Mouse (Mus musculus) ovary, postnatal 36 days (tissue): ENCODE data around the gene Pdzd2.
A peak's percentile ranks its signal among the peaks of the same experiment; 100 is the strongest.

Source experiments
- DNase-seq: peaks from one replicate; pipeline ENCODE4 v3.0.0; 2022; ENCODE audit warnings: low spot score, mixed read lengths

Gene Pdzd2

GRCm38 (mm10) chr15:12431188-12431587 lies 308.5 kb downstream of the Pdzd2 start:
- no peak for DNase-seq

- DNase-seq: no peak
Measured at GRCm38 (mm10) chr15:12430670-12431069, 309.1 kb downstream of the Pdzd2 start.

GRCm38 (mm10) chr15:12429572-12430431 lies 309.9 kb downstream of the Pdzd2 start:
- DNase-seq: no peak

- DNase-seq: no peak
Measured at GRCm38 (mm10) chr15:12427818-12428217, 311.9 kb downstream of the Pdzd2 start.

- DNase-seq: no peak
Measured at GRCm38 (mm10) chr15:12426342-12426741, 313.4 kb downstream of the Pdzd2 start.

GRCm38 (mm10) chr15:12425049-12425627 lies 314.6 kb downstream of the Pdzd2 start:
- no peak for DNase-seq

- DNase-seq: no peak
Measured at GRCm38 (mm10) chr15:12424187-12424586, 315.5 kb downstream of the Pdzd2 start.

- no peak for DNase-seq
Measured at GRCm38 (mm10) chr15:12420915-12421314, 318.8 kb downstream of the Pdzd2 start.

GRCm38 (mm10) chr15:12420376-12420775 lies 319.3 kb downstream of the Pdzd2 start:
- DNase-seq: no peak

- no peak for DNase-seq
Measured at GRCm38 (mm10) chr15:12419446-12419845, 320.3 kb downstream of the Pdzd2 start.

GRCm38 (mm10) chr15:12415536-12416200 lies 324.1 kb downstream of the Pdzd2 start:
- DNase-seq: no peak

- no peak for DNase-seq
Measured at GRCm38 (mm10) chr15:12414696-12415095, 325.0 kb downstream of the Pdzd2 start.

- no peak for DNase-seq
Measured at GRCm38 (mm10) chr15:12408205-12408604, 331.5 kb downstream of the Pdzd2 start.

- DNase-seq: no peak
Measured at GRCm38 (mm10) chr15:12405592-12405991, 334.1 kb downstream of the Pdzd2 start.

- DNase-seq: no peak
Measured at GRCm38 (mm10) chr15:12397032-12397431, 342.7 kb downstream of the Pdzd2 start.

GRCm38 (mm10) chr15:12394758-12395157 lies 345.0 kb downstream of the Pdzd2 start:
- DNase-seq: no peak

GRCm38 (mm10) chr15:12388726-12389489 lies 350.8 kb downstream of the Pdzd2 start:
- DNase-seq: no peak

- no peak for DNase-seq
Measured at GRCm38 (mm10) chr15:12384679-12385078, 355.0 kb downstream of the Pdzd2 start.

- DNase-seq: peak; percentile 49
Measured at GRCm38 (mm10) chr15:12380548-12380947, 359.2 kb downstream of the Pdzd2 start.

- DNase-seq: no peak
Measured at GRCm38 (mm10) chr15:12380057-12380456, 359.7 kb downstream of the Pdzd2 start.

- DNase-seq: peak; percentile 17
Measured at GRCm38 (mm10) chr15:12377800-12378199, 361.9 kb downstream of the Pdzd2 start.

- DNase-seq: no peak
Measured at GRCm38 (mm10) chr15:12376491-12377069, 363.1 kb downstream of the Pdzd2 start.
